Mouse (Mus musculus) thymus, adult 2 months (tissue): ENCODE results near the gene Plxnb1.

Experiments
- CTCF ChIP-seq: fragments of 200-500 bp; IDR thresholded peaks from 2 replicates; pipeline ENCODE4 v1.5.1; 2012; ENCODE audit warnings: mild to moderate bottlenecking, control low read depth, low read length, moderate library complexity, borderline replicate concordance; ENCODE audit not compliant: control insufficient read depth, poor library complexity, insufficient read depth; ENCODE audit errors: extremely low read depth
- POLR2A ChIP-seq: fragments of 200-500 bp; IDR thresholded peaks from 2 replicates; pipeline ENCODE4 v1.6.1; 2012; ENCODE audit warnings: mild to moderate bottlenecking, low read length, control low read depth, moderate library complexity; ENCODE audit not compliant: control insufficient read depth, poor library complexity, insufficient read depth; ENCODE audit errors: extremely low read depth

- TF ChIP-seq POLR2A (no peak), CTCF (no peak)
Observed at GRCm38 (mm10) chr9:109161941-109162340, 66.8 kb downstream of the Plxnb1 start, which contains the start of gene Fbxw21.
